Mouse (Mus musculus) monocyte, adult 5-6 weeks (primary cell): Measurements from ENCODE around the gene Unc13d. TPM values are rescaled to one million over a fixed set of nuclear protein-coding genes. Genes with fewer than 3 reads are reported as not detected.

ENCODE experiments used
- ATAC-seq: fragments of 153-309, 156-312 bp; replicated peaks from 2 replicates; pipeline ENCODE4 v1.8.0; 2017; ENCODE audit warnings: mild to moderate bottlenecking; ENCODE audit not compliant: low TSS enrichment, insufficient number of reproducible peaks, severe bottlenecking, poor library complexity, low FRiP score
- total RNA-seq: library from RNA; stranded (forward); fragments of 200-1000, 200-491, 200-594 nt; gene quantifications from 3 replicates; pipeline ENCODE4 v1.2.3, GENCODE M21; 2017

The Unc13d gene
- total RNA-seq, 1 experiment from 2014 or later: 29.1 TPM

- no peak for ATAC-seq
These were observed 18.7 kb downstream of the Unc13d start for GRCm38 (mm10) chr11:116058868-116059690.

- no peak for ATAC-seq
These were observed 19.6 kb downstream of the Unc13d start for GRCm38 (mm10) chr11:116058022-116058614.

- no peak for ATAC-seq
These were observed 20.4 kb downstream of the Unc13d start for GRCm38 (mm10) chr11:116057237-116057881.

- no peak for ATAC-seq
These were observed 21.9 kb downstream of the Unc13d start for GRCm38 (mm10) chr11:116055873-116056272.

GRCm38 (mm10) chr11:116053510-116054229 lies 24.1 kb downstream of the Unc13d start:
- no peak for ATAC-seq

- no peak for ATAC-seq
These were observed 27.6 kb downstream of the Unc13d start for GRCm38 (mm10) chr11:116050196-116050595.

GRCm38 (mm10) chr11:116049610-116050009 lies 28.2 kb downstream of the Unc13d start:
- no peak for ATAC-seq

- no peak for ATAC-seq
These were observed 32.6 kb downstream of the Unc13d start for GRCm38 (mm10) chr11:116045173-116045572.

- ATAC-seq: no peak
These were observed 34.5 kb downstream of the Unc13d start for GRCm38 (mm10) chr11:116043286-116043685.

- no peak for ATAC-seq
These were observed 35.2 kb downstream of the Unc13d start for GRCm38 (mm10) chr11:116042372-116043138.

- ATAC-seq: no peak
These were observed 35.9 kb downstream of the Unc13d start for GRCm38 (mm10) chr11:116041833-116042232.

GRCm38 (mm10) chr11:116040593-116040992 lies 37.2 kb downstream of the Unc13d start:
- no peak for ATAC-seq

- no peak for ATAC-seq
These were observed 39.9 kb downstream of the Unc13d start for GRCm38 (mm10) chr11:116037826-116038225.

- no peak for ATAC-seq
These were observed 41.1 kb downstream of the Unc13d start for GRCm38 (mm10) chr11:116036671-116037070.

- no peak for ATAC-seq
These were observed 43.2 kb downstream of the Unc13d start for GRCm38 (mm10) chr11:116034584-116034983.

- ATAC-seq: peak; percentile 52
These were observed 46.6 kb downstream of the Unc13d start for GRCm38 (mm10) chr11:116030898-116031845.

GRCm38 (mm10) chr11:116030088-116030897 lies 47.5 kb downstream of the Unc13d start, which contains the start of gene Unk:
Gene Unk, plus strand, starts transcription at chr11:116030322.
- peak; percentile 85 for ATAC-seq
